Mouse (Mus musculus) liver, postnatal 0 days (tissue): ENCODE results near the gene Knop1.

Experiments used
- CTCF ChIP-seq: sonication (generic); IDR thresholded peaks from 2 replicates; pipeline ENCODE4 v1.5.1; 2016; ENCODE audit warnings: antibody characterized with exemption, low read depth
- EP300 ChIP-seq: IDR thresholded peaks from 2 replicates; pipeline ENCODE4 v1.6.1; 2016; ENCODE audit warnings: antibody characterized with exemption, low read depth, mild to moderate bottlenecking

DNA sequence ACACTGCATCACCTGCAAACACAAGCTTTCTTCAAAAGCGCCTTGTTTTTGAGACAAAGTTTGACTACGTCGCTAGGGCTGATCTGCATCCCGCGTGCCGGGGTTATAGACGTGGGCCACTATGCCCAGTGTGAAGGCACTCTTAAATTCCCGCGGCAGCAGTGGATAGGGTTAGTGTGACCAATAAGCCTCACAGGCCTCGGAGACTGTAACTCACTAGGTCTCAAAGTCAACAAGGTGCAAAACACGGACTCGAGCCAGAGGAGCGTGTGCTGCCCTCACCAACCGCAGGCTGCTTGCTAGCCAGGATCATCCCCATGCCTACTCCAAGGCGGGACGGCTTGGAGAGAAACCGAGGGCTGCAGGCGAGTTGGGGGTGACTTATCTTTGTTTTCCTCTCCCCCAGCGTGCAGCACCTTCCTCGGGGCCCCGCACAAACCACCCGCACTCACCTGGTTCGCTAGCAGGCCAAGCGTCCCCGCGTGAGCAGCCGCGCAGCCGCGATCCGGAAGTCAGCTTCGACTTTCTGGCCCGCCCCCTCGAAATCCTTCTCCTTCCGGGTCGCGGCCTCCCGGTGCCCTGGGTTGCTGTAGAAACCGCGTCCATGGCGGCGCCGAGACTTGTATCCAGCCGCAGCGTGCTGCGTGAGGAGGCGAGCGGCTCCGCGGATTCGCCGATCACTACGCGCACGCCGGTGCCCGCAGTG lies 730 bp downstream of the Knop1 start, which contains the start of gene Iqck:
- no peak for TF ChIP-seq CTCF
- no peak; the same call in 1 of the 2 replicates for TF ChIP-seq EP300
